Mouse (Mus musculus) ovary, adult 18-20 months (tissue): ENCODE data around the gene Gm10256.
"Not testable (repeated sequence)": the region's sequence is repeated elsewhere in the genome, so short reads cannot be mapped to it uniquely, and the experiment has no call there.

Experiments
- DNase-seq: peaks from one replicate; pipeline ENCODE4 v3.0.0; 2022; ENCODE audit warnings: low spot score, mixed read lengths

Gm10256 gene

GRCm38 (mm10) chrY:2830380-2830779, at the start of gene Gm10256, which contains the start of gene Rbmy:
Gene Gm10256, plus strand, starts transcription at chrY:2830699.
Gene Rbmy, plus strand, starts transcription at chrY:2830680.
- not testable (repeated sequence) for DNase-seq

DNA sequence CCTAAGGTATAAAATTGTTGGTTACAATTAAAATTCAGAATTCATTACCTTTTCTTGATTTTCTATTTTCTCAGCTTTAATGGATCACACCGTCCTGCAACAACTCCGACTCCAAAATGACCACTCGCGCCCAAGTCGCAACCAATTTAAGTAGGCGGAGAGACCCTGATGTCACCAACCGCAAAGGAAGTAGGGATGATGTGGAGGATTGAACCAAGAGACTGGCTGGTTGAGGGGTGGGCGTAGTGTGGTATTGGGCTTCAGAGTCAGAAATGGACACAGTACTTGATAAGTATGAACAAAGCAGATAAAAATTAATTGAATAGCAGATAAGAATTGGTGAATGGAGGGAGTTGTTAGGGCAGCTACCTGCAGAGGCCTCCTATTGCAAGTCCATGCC, 34.4 kb upstream of the Gm10256 start, which contains the start of gene Gm4064:
Gene Gm4064, minus strand, starts transcription at position 101 of the 400 bp plus-strand sequence.
- DNase-seq: not testable (repeated sequence)

DNA sequence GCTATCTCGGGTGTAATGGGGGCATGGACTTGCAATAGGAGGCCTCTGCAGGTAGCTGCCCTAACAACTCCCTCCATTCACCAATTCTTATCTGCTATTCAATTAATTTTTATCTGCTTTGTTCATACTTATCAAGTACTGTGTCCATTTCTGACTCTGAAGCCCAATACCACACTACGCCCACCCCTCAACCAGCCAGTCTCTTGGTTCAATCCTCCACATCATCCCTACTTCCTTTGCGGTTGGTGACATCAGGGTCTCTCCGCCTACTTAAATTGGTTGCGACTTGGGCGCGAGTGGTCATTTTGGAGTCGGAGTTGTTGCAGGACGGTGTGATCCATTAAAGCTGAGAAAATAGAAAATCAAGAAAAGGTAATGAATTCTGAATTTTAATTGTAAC, 70.2 kb downstream of the Gm10256 start, which contains the start of gene Gm10352:
Gene Gm10352, plus strand, starts transcription at position 301 of the 400 bp plus-strand sequence.
- not testable (repeated sequence) for DNase-seq
